Mouse (Mus musculus) heart, embryonic 10.5 days (tissue): Measurements from ENCODE around the gene Zfp473. TPM values are rescaled to one million over a fixed set of nuclear protein-coding genes. Genes with fewer than 3 reads are reported as not detected.

ENCODE experiments used
- DNase-seq: peaks from one replicate; pipeline ENCODE4 v3.0.0-alpha.2; 2017; ENCODE audit warnings: low spot score
- H3K27ac ChIP-seq: fragments of 300-500 bp; sonication (generic); 2 replicates; pipeline ENCODE4 v1.5.1; 2016; ENCODE audit warnings: mild to moderate bottlenecking
- H3K27me3 ChIP-seq: fragments of 300-500 bp; sonication (generic); 2 replicates; pipeline ENCODE4 v1.6.1; 2016; ENCODE audit warnings: mild to moderate bottlenecking; ENCODE audit not compliant: poor library complexity, insufficient read depth, severe bottlenecking
- H3K36me3 ChIP-seq: fragments of 300-500 bp; sonication (generic); 2 replicates; pipeline ENCODE4 v1.6.1; 2016; ENCODE audit warnings: mild to moderate bottlenecking, moderate library complexity
- H3K4me1 ChIP-seq: fragments of 300-500 bp; sonication (generic); 2 replicates; pipeline ENCODE4 v1.6.1; 2016; ENCODE audit warnings: mild to moderate bottlenecking
- H3K4me3 ChIP-seq: fragments of 300-500 bp; sonication (generic); 2 replicates; pipeline ENCODE4 v1.5.1; 2016; ENCODE audit warnings: mild to moderate bottlenecking, moderate library complexity
- H3K9me3 ChIP-seq: fragments of 300-500 bp; sonication (generic); 2 replicates; pipeline ENCODE4 v1.6.1; 2016; ENCODE audit warnings: mild to moderate bottlenecking, moderate library complexity
- WGBS: fragments of 180-500 bp; shearing (Covaris S2); methylation state at CpG from one replicate; pipeline ENCODE4 v1.1.7; 2016; 5-methylcytosine and 5-hydroxymethylcytosine counted together
- polyA plus RNA-seq: library from polyadenylated mRNA; unstranded; fragments of >200 nt; fragmentation: Nextera tagmentation; extraction: Ambion mirVana; gene quantifications from 2 replicates; pipeline ENCODE4 v1.2.1, GENCODE M21; 2016

Zfp473 gene
- polyA plus RNA-seq, 1 experiment from 2014 or later: 1.8 TPM

DNA sequence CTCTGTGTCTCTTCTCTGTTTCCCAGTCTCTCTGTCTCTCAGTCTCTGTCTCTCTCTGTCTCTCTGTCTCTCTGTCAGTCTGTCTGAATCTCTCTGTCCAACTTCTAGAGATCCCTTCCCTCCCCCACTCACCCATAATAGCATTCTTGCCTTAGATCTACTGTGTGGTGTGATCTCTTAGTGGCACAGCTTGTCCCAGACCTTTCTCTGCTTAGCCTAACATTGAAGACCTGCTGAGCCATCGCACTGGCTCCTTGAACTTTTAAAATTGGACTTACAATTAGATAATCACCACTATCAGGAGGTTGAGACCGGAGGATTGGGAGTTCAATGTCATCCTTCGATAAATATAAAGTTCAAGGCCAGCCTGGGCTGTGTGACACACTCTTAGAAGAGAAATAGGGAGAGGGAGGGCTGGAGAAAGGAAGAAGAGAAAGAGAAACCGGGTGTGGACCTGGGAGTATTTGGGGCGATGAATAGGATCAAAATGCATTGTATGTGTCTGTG, 43.6 kb downstream of the Zfp473 start:
- WGBS: 85% methylated on average over 5 of the region's 5 CpGs
- H3K4me1 ChIP-seq: no peaks in the 10 kb centered on the region

GRCm38 (mm10) chr7:44706322-44706721, 44.5 kb downstream of the Zfp473 start:
- Histone ChIP-seq H3K36me3 (no peaks in the 10 kb centered on the region), H3K27ac (no peak overlapping the region), H3K4me1 (no peaks in the 10 kb centered on the region), H3K9me3 (no peaks in the 10 kb centered on the region), H3K4me3 (no peak overlapping the region), H3K27me3 (no peaks in the 10 kb centered on the region)
- DNase-seq: no peak

More for the DNA sequence above, 43.6 kb downstream of the Zfp473 start:
- Histone ChIP-seq H3K4me3 (no peak overlapping the region), H3K27ac (no peak overlapping the region), H3K36me3 (no peaks in the 10 kb centered on the region), H3K9me3 (no peaks in the 10 kb centered on the region), H3K27me3 (no peaks in the 10 kb centered on the region)
- DNase-seq: no peak

DNA sequence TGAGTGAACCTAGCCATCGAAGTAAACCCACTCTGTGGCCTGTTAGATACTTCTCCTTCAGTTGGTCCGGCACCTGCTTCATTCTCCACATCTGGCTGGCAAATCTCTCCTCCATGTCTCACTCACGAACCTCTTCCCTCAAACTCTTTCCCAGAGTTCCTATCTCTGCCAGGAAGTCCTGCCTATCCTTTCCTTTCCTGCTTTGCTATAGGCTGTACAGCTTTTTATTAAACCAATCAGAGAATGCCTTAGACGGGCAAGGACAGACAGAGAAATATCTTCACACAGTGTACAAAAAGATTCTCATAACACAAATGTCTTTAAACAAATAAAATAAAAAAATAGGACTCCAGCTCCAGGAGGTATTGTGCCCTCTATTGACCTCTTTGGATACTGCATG, 45.8 kb downstream of the Zfp473 start:
- Histone ChIP-seq H3K27me3 (no peaks in the 10 kb centered on the region), H3K36me3 (no peaks in the 10 kb centered on the region), H3K9me3 (no peaks in the 10 kb centered on the region), H3K4me3 (no peak overlapping the region), H3K4me1 (no peaks in the 10 kb centered on the region), H3K27ac (no peak overlapping the region)
- no peak for DNase-seq
- WGBS: 84% methylated on average over 4 of the region's 4 CpGs

- H3K4me1 ChIP-seq: no peaks in the 10 kb centered on the region
- 0 out of 2 replicates have a peak, but pooled peaks cover under 1% of the 10 kb centered on the region for H3K27me3 ChIP-seq
- H3K27ac ChIP-seq: no peak overlapping the region
- no peaks in the 10 kb centered on the region for H3K9me3 ChIP-seq
- WGBS: 50% methylated on average over 3 of the region's 3 CpGs
- DNase-seq: no peak
- no peak overlapping the region for H3K4me3 ChIP-seq
- H3K36me3 ChIP-seq: no peaks in the 10 kb centered on the region
Observed at GRCm38 (mm10) chr7:44704363-44704762, 46.5 kb downstream of the Zfp473 start.

DNA sequence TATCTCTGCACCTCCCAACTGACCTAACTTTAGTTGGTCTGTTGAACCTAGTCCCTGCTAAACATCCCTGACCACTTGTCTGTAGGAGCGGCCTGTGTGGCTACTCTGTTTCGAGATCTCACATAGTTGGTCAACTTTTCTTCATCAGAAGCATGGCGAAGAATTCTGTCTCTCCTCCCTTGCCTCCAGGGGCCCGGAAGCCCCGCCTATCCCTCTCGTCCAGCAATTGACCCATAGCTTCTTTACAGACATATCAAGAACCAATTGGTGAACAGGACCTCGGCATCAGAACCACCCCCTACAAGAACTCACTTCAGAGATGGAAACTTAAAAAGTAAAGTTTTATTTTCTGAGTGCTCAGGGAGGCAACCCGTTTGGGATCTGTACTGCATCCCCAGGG, 47.9 kb downstream of the Zfp473 start:
- DNase-seq: no peak
- Histone ChIP-seq H3K9me3 (no peaks in the 10 kb centered on the region), H3K27me3 (peaks cover 3% of the 10 kb centered on the region; the same call in 1 of the 2 replicates), H3K4me3 (no peak overlapping the region), H3K4me1 (no peaks in the 10 kb centered on the region), H3K27ac (no peak overlapping the region), H3K36me3 (no peaks in the 10 kb centered on the region)
- WGBS: 66% methylated on average over 8 of the region's 8 CpGs

DNA sequence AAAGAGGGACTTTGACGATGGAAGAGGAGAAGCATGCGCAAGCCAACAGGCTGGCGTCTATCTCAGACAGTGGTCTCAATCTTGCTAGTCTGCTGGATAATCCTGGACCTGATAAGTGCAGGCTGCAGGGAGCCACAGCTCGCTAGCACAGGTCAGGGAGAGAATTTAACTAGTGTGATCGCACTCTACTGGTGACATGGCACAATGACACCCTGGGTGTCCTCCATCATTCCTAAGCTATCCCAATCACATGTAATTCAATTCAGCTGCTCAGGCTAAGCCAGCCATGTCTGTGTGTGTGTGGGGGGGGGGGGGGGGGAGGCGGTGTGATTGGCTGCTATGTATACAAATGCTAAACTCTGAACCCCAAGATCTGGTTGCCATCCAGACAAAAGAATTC, 48.9 kb downstream of the Zfp473 start:
- peaks cover 12% of the 10 kb centered on the region; the same call in 1 of the 2 replicates for H3K27me3 ChIP-seq
- H3K4me1 ChIP-seq: peaks cover 9% of the 10 kb centered on the region
- DNase-seq: no peak
- H3K27ac ChIP-seq: no peak overlapping the region
- WGBS: 5% methylated on average over 6 of the region's 6 CpGs
- H3K36me3 ChIP-seq: no peaks in the 10 kb centered on the region
- H3K4me3 ChIP-seq: no peak overlapping the region
- no peaks in the 10 kb centered on the region for H3K9me3 ChIP-seq

- Histone ChIP-seq H3K27me3 (peaks cover 20% of the 10 kb centered on the region; the same call in 1 of the 2 replicates), H3K27ac (no peak overlapping the region), H3K4me1 (peaks cover 13% of the 10 kb centered on the region), H3K36me3 (no peaks in the 10 kb centered on the region), H3K9me3 (no peaks in the 10 kb centered on the region), H3K4me3 (no peak overlapping the region)
- WGBS: 55% methylated on average over 7 of the region's 7 CpGs
- no peak for DNase-seq
Observed at GRCm38 (mm10) chr7:44697980-44698379, 52.9 kb downstream of the Zfp473 start.

- DNase-seq: no peak
- Histone ChIP-seq H3K4me1 (peaks cover 13% of the 10 kb centered on the region), H3K4me3 (no peak overlapping the region), H3K36me3 (no peaks in the 10 kb centered on the region), H3K9me3 (no peaks in the 10 kb centered on the region), H3K27ac (no peak overlapping the region), H3K27me3 (peaks cover 20% of the 10 kb centered on the region; the same call in 1 of the 2 replicates)
- 14% methylated on average over 20 of the region's 20 CpGs for WGBS
Observed at GRCm38 (mm10) chr7:44697191-44697710, 53.6 kb downstream of the Zfp473 start.

DNA sequence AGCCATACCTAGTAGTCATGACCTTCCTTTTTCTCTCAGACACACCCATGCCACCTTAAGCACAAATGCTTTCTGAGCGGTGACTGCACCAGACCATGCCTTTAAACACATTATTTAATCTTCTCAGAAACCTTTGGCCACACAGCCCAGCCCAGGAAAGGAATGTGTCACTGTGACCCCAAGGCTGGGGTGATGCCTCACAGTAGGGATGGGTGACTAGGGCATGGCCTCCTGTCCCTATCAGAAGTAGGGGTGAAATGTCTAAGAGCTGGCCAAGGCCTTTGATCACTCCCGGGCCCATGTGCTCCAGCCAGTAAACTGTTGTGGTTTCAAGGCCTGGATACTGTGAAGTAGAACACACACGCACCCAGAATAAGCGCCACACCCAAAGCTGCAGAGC, 55.6 kb downstream of the Zfp473 start:
- no peak overlapping the region for H3K27ac ChIP-seq
- H3K27me3 ChIP-seq: peaks cover 24% of the 10 kb centered on the region; the same call in 1 of the 2 replicates
- no peak overlapping the region for H3K4me3 ChIP-seq
- no peak for DNase-seq
- no peaks in the 10 kb centered on the region for H3K36me3 ChIP-seq
- peaks cover 13% of the 10 kb centered on the region for H3K4me1 ChIP-seq
- WGBS: 76% methylated on average over 4 of the region's 4 CpGs
- H3K9me3 ChIP-seq: no peaks in the 10 kb centered on the region

GRCm38 (mm10) chr7:44693427-44694175, 57.2 kb downstream of the Zfp473 start:
- Histone ChIP-seq H3K36me3 (no peaks in the 10 kb centered on the region), H3K4me1 (peaks cover 13% of the 10 kb centered on the region), H3K9me3 (no peaks in the 10 kb centered on the region), H3K27ac (no peak overlapping the region), H3K4me3 (no peak overlapping the region), H3K27me3 (peaks cover 20% of the 10 kb centered on the region; the same call in 1 of the 2 replicates)
- no peak for DNase-seq
- 62% methylated on average over 10 of the region's 10 CpGs for WGBS

- H3K27ac ChIP-seq: no peak overlapping the region
- H3K27me3 ChIP-seq: peaks cover 9% of the 10 kb centered on the region; the same call in 1 of the 2 replicates
- no peak for DNase-seq
- H3K36me3 ChIP-seq: no peaks in the 10 kb centered on the region
- 86% methylated on average over 7 of the region's 7 CpGs for WGBS
- H3K4me1 ChIP-seq: no peaks in the 10 kb centered on the region; the same call in 1 of the 2 replicates
- H3K4me3 ChIP-seq: no peak overlapping the region
- H3K9me3 ChIP-seq: no peaks in the 10 kb centered on the region
Observed at GRCm38 (mm10) chr7:44689331-44689730, 61.5 kb downstream of the Zfp473 start.

DNA sequence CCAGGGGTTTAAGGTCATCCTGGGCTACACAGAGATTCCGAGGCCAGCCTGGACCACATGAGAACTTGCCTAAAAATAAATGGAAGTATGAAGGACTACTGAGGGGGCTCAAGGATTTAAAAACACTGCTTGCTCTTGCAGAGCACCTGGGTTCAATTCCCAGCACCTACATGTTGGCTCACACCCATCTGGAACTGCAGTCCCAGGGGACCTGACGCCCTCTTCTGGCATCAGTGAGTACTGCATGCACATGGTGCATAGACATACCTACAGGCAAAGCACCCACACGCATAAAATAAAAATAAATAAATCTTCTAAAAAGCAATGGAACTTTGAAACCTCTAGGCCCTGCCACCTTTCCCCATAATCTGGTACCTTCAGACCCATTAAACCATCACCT, 62.0 kb downstream of the Zfp473 start:
- Histone ChIP-seq H3K27ac (no peak overlapping the region), H3K4me1 (no peaks in the 10 kb centered on the region; the same call in 1 of the 2 replicates), H3K4me3 (no peak overlapping the region), H3K27me3 (peaks cover 9% of the 10 kb centered on the region; the same call in 1 of the 2 replicates), H3K36me3 (no peaks in the 10 kb centered on the region), H3K9me3 (no peaks in the 10 kb centered on the region)
- no peak for DNase-seq
- 70% methylated on average over 3 of the region's 3 CpGs for WGBS
